Mouse (Mus musculus): ENCODE data around the gene Majin. TPM values are rescaled to one million over a fixed set of nuclear protein-coding genes. Genes with fewer than 3 reads are reported as not detected.

The Majin gene
- polyA plus RNA-seq, 1 experiment, result 0.35 TPM

DNA sequence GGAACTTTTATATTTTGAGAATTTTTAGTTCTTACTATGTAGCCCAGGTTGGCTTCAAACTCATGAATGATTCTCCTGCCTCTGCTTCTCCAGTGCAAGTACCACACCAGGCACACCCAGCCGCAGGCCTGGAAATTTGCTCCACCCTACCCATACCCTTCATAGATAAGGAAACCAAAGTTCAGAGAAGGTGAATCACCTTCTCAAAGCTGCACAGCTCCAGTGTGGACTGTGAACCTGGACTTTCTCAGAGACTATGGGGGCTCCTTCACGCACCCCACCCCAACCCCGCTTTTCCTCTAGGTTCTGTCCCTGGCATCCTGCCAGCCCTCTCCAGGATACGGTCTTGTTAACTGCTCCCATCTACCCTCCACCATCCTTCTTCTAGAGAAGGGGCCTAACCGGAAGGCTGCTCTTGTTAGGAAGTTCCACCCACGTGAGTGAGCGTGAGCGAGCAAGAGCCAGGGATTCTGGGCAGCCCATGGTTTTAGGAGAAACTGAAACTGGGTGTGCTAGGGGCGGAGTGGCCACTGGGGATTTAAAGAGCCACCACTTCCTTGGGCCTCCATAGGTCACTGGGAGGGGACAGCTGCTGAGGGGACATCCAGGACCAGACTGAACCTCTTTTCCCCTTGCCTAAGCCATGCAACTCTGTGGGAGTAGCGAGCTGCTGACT is 20.2 kb upstream of the Majin start:
- H3K4me3 ChIP-seq (ENCODE audit: insufficient read depth, low read length), result no peak overlapping the region

DNA sequence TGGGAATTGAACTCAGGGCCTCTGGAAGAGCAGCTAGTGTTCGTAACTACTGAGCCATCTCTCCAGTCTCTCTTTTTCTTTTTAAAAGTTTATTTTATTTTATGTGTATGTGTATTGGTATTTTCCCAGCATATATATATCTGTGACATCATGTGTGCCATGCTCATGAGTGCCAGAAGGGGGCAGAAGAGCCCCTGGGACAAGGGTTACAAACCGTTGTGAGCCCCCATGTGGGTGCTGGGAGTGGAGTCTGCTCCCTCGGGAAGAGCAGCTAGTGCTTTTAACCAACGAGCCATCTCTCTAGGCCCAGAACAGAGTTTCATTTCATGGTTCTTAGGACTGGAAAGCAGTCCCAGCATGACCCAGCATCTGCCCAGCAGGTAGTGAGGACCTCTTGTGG is 17.4 kb upstream of the Majin start:
- Histone ChIP-seq H3K4me1 (ENCODE audit: control insufficient read depth, insufficient read depth, low read length) (no peaks in the 10 kb centered on the region), H3K27ac (ENCODE audit: insufficient read depth, low read depth, low read length) (no peak overlapping the region), H3K4me3 (ENCODE audit: insufficient read depth, low read length) (no peak overlapping the region)
- TF ChIP-seq CTCF (IDR thresholded peaks at IDR 0.05; ENCODE audit: low read depth, low read length), result no peak

More for the DNA sequence above, 20.2 kb upstream of the Majin start:
- no peaks in the 10 kb centered on the region for H3K4me1 ChIP-seq (ENCODE audit: control insufficient read depth, insufficient read depth, low read length)
- no peak for TF ChIP-seq CTCF (IDR thresholded peaks at IDR 0.05; ENCODE audit: low read depth, low read length)
- no peak overlapping the region for H3K27ac ChIP-seq (ENCODE audit: insufficient read depth, low read depth, low read length)

GRCm38 (mm10) chr19:6171215-6171614 is 13.0 kb upstream of the Majin start:
- TF ChIP-seq CTCF (IDR thresholded peaks at IDR 0.05; ENCODE audit: low read depth, low read length), result no peak
- no peak for TF ChIP-seq POLR2A (IDR thresholded peaks at IDR 0.05; ENCODE audit: borderline replicate concordance, low read depth, low read length)
- no peaks in the 10 kb centered on the region for H3K4me1 ChIP-seq (ENCODE audit: control insufficient read depth, insufficient read depth, low read length)

GRCm38 (mm10) chr19:6174771-6175170 is 9.4 kb upstream of the Majin start:
- no peaks in the 10 kb centered on the region for H3K4me1 ChIP-seq (ENCODE audit: control insufficient read depth, insufficient read depth, low read length)
- no peak overlapping the region for H3K27ac ChIP-seq (ENCODE audit: insufficient read depth, low read depth, low read length)
- no peak overlapping the region for H3K4me3 ChIP-seq (ENCODE audit: insufficient read depth, low read length)
- no peak for TF ChIP-seq POLR2A (IDR thresholded peaks at IDR 0.05; ENCODE audit: borderline replicate concordance, low read depth, low read length)
- no peak for TF ChIP-seq CTCF (IDR thresholded peaks at IDR 0.05; ENCODE audit: low read depth, low read length)

More at GRCm38 (mm10) chr19:6171215-6171614, 13.0 kb upstream of the Majin start:
- Histone ChIP-seq H3K27ac (ENCODE audit: insufficient read depth, low read depth, low read length) (no peak overlapping the region), H3K4me3 (ENCODE audit: insufficient read depth, low read length) (no peak overlapping the region)

GRCm38 (mm10) chr19:6178775-6179174 is 5.4 kb upstream of the Majin start:
- H3K4me1 ChIP-seq (ENCODE audit: control insufficient read depth, insufficient read depth, low read length), result peaks cover 4% of the 10 kb centered on the region; the same call in 1 of the 2 replicates
- H3K27ac ChIP-seq (ENCODE audit: insufficient read depth, low read depth, low read length), result no peak overlapping the region
- no peak overlapping the region for H3K4me3 ChIP-seq (ENCODE audit: insufficient read depth, low read length)
- TF ChIP-seq POLR2A (IDR thresholded peaks at IDR 0.05; ENCODE audit: borderline replicate concordance, low read depth, low read length) (no peak), CTCF (IDR thresholded peaks at IDR 0.05; ENCODE audit: low read depth, low read length) (no peak)

- H3K27ac ChIP-seq (ENCODE audit: insufficient read depth, low read depth, low read length), result no peak overlapping the region
- TF ChIP-seq CTCF (IDR thresholded peaks at IDR 0.05; ENCODE audit: low read depth, low read length) (no peak), POLR2A (IDR thresholded peaks at IDR 0.05; ENCODE audit: borderline replicate concordance, low read depth, low read length) (no peak)
- H3K4me3 ChIP-seq (ENCODE audit: insufficient read depth, low read length), result no peak overlapping the region
- H3K4me1 ChIP-seq (ENCODE audit: control insufficient read depth, insufficient read depth, low read length), result peaks cover 4% of the 10 kb centered on the region; the same call in 1 of the 2 replicates
Measured at GRCm38 (mm10) chr19:6181629-6182028, 2.6 kb upstream of the Majin start.

DNA sequence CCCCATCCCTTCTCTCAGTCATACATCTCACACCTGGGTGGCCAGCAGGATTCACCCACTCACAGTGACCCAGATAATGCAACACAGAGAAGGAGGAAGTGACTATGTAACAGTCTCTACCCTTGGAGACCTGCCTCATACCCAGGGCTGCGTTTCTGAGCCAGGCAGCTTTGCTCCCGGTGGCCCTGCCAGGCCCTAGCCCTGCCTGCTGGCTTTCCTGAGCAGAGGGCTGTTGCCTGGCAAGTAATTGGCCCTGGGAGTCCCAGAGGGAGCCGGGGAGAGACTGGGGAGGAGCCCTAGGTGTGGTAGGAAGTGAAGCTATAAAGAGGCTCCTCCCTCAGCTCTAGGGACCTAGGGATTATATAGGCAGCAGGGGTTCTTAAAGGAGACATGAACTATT is 1.7 kb upstream of the Majin start:
- TF ChIP-seq POLR2A (IDR thresholded peaks at IDR 0.05; ENCODE audit: borderline replicate concordance, low read depth, low read length) (no peak), CTCF (IDR thresholded peaks at IDR 0.05; ENCODE audit: low read depth, low read length) (no peak)
- H3K27ac ChIP-seq (ENCODE audit: insufficient read depth, low read depth, low read length), result no peak overlapping the region
- H3K4me3 ChIP-seq (ENCODE audit: insufficient read depth, low read length), result no peak overlapping the region
- peaks cover 10% of the 10 kb centered on the region for H3K4me1 ChIP-seq (ENCODE audit: control insufficient read depth, insufficient read depth, low read length)

DNA sequence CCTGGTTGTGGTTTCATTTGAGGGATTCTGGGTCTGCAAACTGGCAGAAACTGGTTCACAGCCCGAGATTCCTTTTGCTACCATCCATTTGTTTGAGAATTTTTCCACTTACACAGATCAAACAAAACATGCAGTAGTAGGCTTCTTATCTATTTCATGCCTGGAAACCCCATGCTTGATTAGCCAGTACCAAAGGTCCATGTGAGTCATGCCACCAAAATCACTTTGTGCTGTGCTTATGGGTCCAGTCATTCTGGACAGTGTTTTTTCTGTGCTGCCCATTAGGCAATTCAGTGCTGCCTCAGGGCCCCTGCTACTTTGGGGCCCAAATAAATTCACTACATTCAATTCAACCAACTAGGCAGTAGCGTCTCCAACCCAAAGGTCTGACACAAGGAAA is 20.1 kb downstream of the Majin start:
- Histone ChIP-seq H3K27ac (ENCODE audit: insufficient read depth, low read depth, low read length) (no peak overlapping the region), H3K4me3 (ENCODE audit: insufficient read depth, low read length) (no peak overlapping the region), H3K4me1 (ENCODE audit: control insufficient read depth, insufficient read depth, low read length) (no peaks in the 10 kb centered on the region)
- no peak for TF ChIP-seq CTCF (IDR thresholded peaks at IDR 0.05; ENCODE audit: low read depth, low read length)
- TF ChIP-seq POLR2A (IDR thresholded peaks at IDR 0.05; ENCODE audit: borderline replicate concordance, low read depth, low read length), result no peak

DNA sequence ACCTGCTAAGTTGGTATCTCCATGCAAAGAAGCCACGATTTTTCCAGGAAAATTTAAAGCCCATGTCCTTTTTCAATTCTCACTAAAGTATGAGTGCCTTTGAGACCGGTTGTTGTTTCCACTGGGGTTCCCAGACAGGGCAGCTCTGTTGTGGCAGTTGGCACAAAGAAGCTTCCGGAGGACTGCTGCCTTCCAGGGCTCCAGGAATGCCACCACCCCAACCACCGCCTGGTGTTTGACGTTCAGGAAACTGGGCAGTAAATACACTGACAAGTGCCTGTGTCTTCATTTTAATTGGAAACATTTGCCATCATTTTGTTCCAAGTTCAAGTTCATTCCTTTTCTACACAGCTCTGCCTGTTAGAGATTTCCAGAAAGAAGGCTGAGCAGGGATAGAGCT is 22.5 kb downstream of the Majin start:
- no peaks in the 10 kb centered on the region; the same call in 1 of the 2 replicates for H3K4me1 ChIP-seq (ENCODE audit: control insufficient read depth, insufficient read depth, low read length)
- no peak overlapping the region for H3K27ac ChIP-seq (ENCODE audit: insufficient read depth, low read depth, low read length)

GRCm38 (mm10) chr19:6216046-6216705 is 32.0 kb downstream of the Majin start:
- TF ChIP-seq CTCF (IDR thresholded peaks at IDR 0.05; ENCODE audit: low read depth, low read length) (no peak), POLR2A (IDR thresholded peaks at IDR 0.05; ENCODE audit: borderline replicate concordance, low read depth, low read length) (no peak)

More for the DNA sequence above, 22.5 kb downstream of the Majin start:
- H3K4me3 ChIP-seq (ENCODE audit: insufficient read depth, low read length), result no peak overlapping the region
- no peak for TF ChIP-seq POLR2A (IDR thresholded peaks at IDR 0.05; ENCODE audit: borderline replicate concordance, low read depth, low read length)
- no peak for TF ChIP-seq CTCF (IDR thresholded peaks at IDR 0.05; ENCODE audit: low read depth, low read length)

More at GRCm38 (mm10) chr19:6216046-6216705, 32.0 kb downstream of the Majin start:
- Histone ChIP-seq H3K4me3 (ENCODE audit: insufficient read depth, low read length) (no peak overlapping the region), H3K27ac (ENCODE audit: insufficient read depth, low read depth, low read length) (no peak overlapping the region), H3K4me1 (ENCODE audit: control insufficient read depth, insufficient read depth, low read length) (peaks cover 8% of the 10 kb centered on the region)
